Mouse (Mus musculus) midbrain, postnatal 0 days (tissue): ENCODE data around the gene Gm20388. TPM values are rescaled to one million over a fixed set of nuclear protein-coding genes. Genes with fewer than 3 reads are reported as not detected.

Source experiments
- ATAC-seq: fragments of 200-750 bp; cut with Nextera tagmentation; 2 replicates; pipeline ENCODE4 v1.8.0; 2017; ENCODE audit warnings: moderate number of reproducible peaks, mild to moderate bottlenecking, moderate TSS enrichment, moderate library complexity; ENCODE audit not compliant: low FRiP score
- DNase-seq: peaks from one replicate; pipeline ENCODE4 v3.0.0-alpha.2; 2015; ENCODE audit warnings: low spot score
- H3K27ac ChIP-seq: fragments of 300-500 bp; sonication (generic); 2 replicates; pipeline ENCODE4 v1.5.1; 2014; ENCODE audit warnings: low read depth, mild to moderate bottlenecking, low read length, mixed read lengths
- H3K27me3 ChIP-seq: fragments of 300-500 bp; sonication (generic); 2 replicates; pipeline ENCODE4 v1.6.1; 2014; ENCODE audit warnings: low read length, control low read depth, mixed read lengths; ENCODE audit not compliant: insufficient read depth
- H3K36me3 ChIP-seq: fragments of 300-500 bp; sonication (generic); 2 replicates; pipeline ENCODE4 v1.6.1; 2014; ENCODE audit warnings: low read length, control low read depth, mixed read lengths; ENCODE audit not compliant: insufficient read depth
- H3K4me1 ChIP-seq: fragments of 300-500 bp; sonication (generic); 2 replicates; pipeline ENCODE4 v1.6.1; 2014; ENCODE audit warnings: mild to moderate bottlenecking, control low read depth, antibody characterized with exemption, low read length, mixed read lengths; ENCODE audit not compliant: insufficient read depth
- H3K4me2 ChIP-seq: fragments of 300-500 bp; sonication (generic); 2 replicates; pipeline ENCODE4 v1.6.1; 2014; ENCODE audit warnings: low read depth, mild to moderate bottlenecking, low read length, mixed read lengths; ENCODE audit not compliant: poor library complexity, severe bottlenecking
- H3K4me3 ChIP-seq: fragments of 300-500 bp; sonication (generic); 2 replicates; pipeline ENCODE4 v1.5.1; 2014; ENCODE audit warnings: low read depth, mild to moderate bottlenecking, low read length, moderate library complexity
- H3K9ac ChIP-seq: fragments of 300-500 bp; sonication (generic); replicated peaks from 2 replicates; pipeline ENCODE4 v1.6.1; 2014; ENCODE audit warnings: mild to moderate bottlenecking, low read length, moderate library complexity, mixed read lengths; ENCODE audit not compliant: poor library complexity, severe bottlenecking
- H3K9me3 ChIP-seq: fragments of 300-500 bp; sonication (generic); 2 replicates; pipeline ENCODE4 v1.6.1; 2016; ENCODE audit warnings: low read length, control low read depth
- CTCF ChIP-seq: IDR thresholded peaks from 2 replicates; pipeline ENCODE4 v1.5.1; 2016; ENCODE audit warnings: antibody characterized with exemption, mild to moderate bottlenecking
- WGBS: fragments of 180-500 bp; shearing (Covaris S2); extraction: QIAGEN DNeasy Blood & Tissue Kit; methylation state at CpG from one replicate; pipeline ENCODE4 v1.1.7; 2014; 5-methylcytosine and 5-hydroxymethylcytosine counted together
- polyA plus RNA-seq: library from polyadenylated mRNA; unstranded; fragments of >200 nt; fragmentation: Nextera tagmentation; extraction: Ambion mirVana; gene quantifications from 2 replicates; pipeline ENCODE4 v1.2.1, GENCODE M21; 2015
- total RNA-seq: library from RNA; depleted of rRNA; stranded (reverse); fragments of >200 nt; gene quantifications from 2 replicates; pipeline ENCODE4 v1.2.3, GENCODE M21; 2014

Gene Gm20388
- total and polyA plus RNA-seq, 2 experiments from 2014 or later, result 74.2 TPM; not detected in 1

GRCm38 (mm10) chr8:124247581-124247980 is 4336.9 kb downstream of the Gm20388 start:
- Histone ChIP-seq H3K36me3 (no peaks in the 10 kb centered on the region), H3K4me2 (no peak overlapping the region), H3K4me3 (no peak overlapping the region), H3K27ac (no peak overlapping the region), H3K4me1 (no peaks in the 10 kb centered on the region), H3K9ac (no peak overlapping the region), H3K9me3 (no peaks in the 10 kb centered on the region), H3K27me3 (no peaks in the 10 kb centered on the region)
- DNase-seq (no peak), ATAC-seq (no peak)
- no peak for TF ChIP-seq CTCF
- 85% methylated on average over 6 of the region's 6 CpGs for WGBS

- Histone ChIP-seq H3K27me3 (no peaks in the 10 kb centered on the region), H3K9me3 (no peaks in the 10 kb centered on the region), H3K4me2 (no peak overlapping the region), H3K4me3 (no peak overlapping the region), H3K4me1 (no peaks in the 10 kb centered on the region; the same call in 1 of the 2 replicates), H3K27ac (no peak overlapping the region), H3K36me3 (no peaks in the 10 kb centered on the region), H3K9ac (no peak overlapping the region)
- no peak for ATAC-seq
- no peak for DNase-seq
- no peak for TF ChIP-seq CTCF
- WGBS, result 95% methylated on average over 6 of the region's 6 CpGs
These were observed 4338.0 kb downstream of the Gm20388 start for GRCm38 (mm10) chr8:124248688-124249087.

GRCm38 (mm10) chr8:124250255-124250654 is 4339.6 kb downstream of the Gm20388 start:
- Histone ChIP-seq H3K27me3 (no peaks in the 10 kb centered on the region), H3K27ac (no peak overlapping the region), H3K4me1 (no peaks in the 10 kb centered on the region; the same call in 1 of the 2 replicates), H3K9me3 (no peaks in the 10 kb centered on the region), H3K4me2 (no peak overlapping the region), H3K36me3 (no peaks in the 10 kb centered on the region), H3K4me3 (no peak overlapping the region), H3K9ac (no peak overlapping the region)
- WGBS, result 33% methylated on average over 3 of the region's 3 CpGs
- ATAC-seq (no peak), DNase-seq (no peak)
- no peak for TF ChIP-seq CTCF

GRCm38 (mm10) chr8:124250785-124251184 is 4340.1 kb downstream of the Gm20388 start:
- no peak overlapping the region for H3K4me2 ChIP-seq
- no peak overlapping the region for H3K4me3 ChIP-seq
- no peaks in the 10 kb centered on the region for H3K36me3 ChIP-seq
- DNase-seq, result no peak
- no peak for TF ChIP-seq CTCF
- H3K4me1 ChIP-seq, result no peaks in the 10 kb centered on the region; the same call in 1 of the 2 replicates
- H3K9me3 ChIP-seq, result no peaks in the 10 kb centered on the region
- ATAC-seq, result no peak
- H3K27ac ChIP-seq, result no peak overlapping the region
- 48% methylated on average over 4 of the region's 4 CpGs for WGBS
- no peaks in the 10 kb centered on the region; the same call in 1 of the 2 replicates for H3K27me3 ChIP-seq
- no peak overlapping the region for H3K9ac ChIP-seq

GRCm38 (mm10) chr8:124252533-124252950 is 4341.9 kb downstream of the Gm20388 start:
- Histone ChIP-seq H3K27ac (no peak overlapping the region), H3K4me3 (no peak overlapping the region), H3K9ac (no peak overlapping the region), H3K4me2 (no peak overlapping the region), H3K9me3 (no peaks in the 10 kb centered on the region), H3K4me1 (peaks cover 7% of the 10 kb centered on the region), H3K36me3 (no peaks in the 10 kb centered on the region), H3K27me3 (no peaks in the 10 kb centered on the region; the same call in 1 of the 2 replicates)
- ATAC-seq (no peak), DNase-seq (no peak)
- no peak for TF ChIP-seq CTCF
- WGBS, result 87% methylated on average over 5 of the region's 5 CpGs

- ATAC-seq, result no peak
- H3K4me1 ChIP-seq, result peaks cover 7% of the 10 kb centered on the region
These were observed 4343.3 kb downstream of the Gm20388 start for GRCm38 (mm10) chr8:124253939-124254338.

More at GRCm38 (mm10) chr8:124253939-124254338, 4343.3 kb downstream of the Gm20388 start:
- H3K9ac ChIP-seq, result no peak overlapping the region
- H3K27ac ChIP-seq, result no peak overlapping the region
- no peaks in the 10 kb centered on the region for H3K9me3 ChIP-seq
- no peak for DNase-seq
- no peak for TF ChIP-seq CTCF
- WGBS, result 97% methylated on average over 6 of the region's 6 CpGs
- no peak overlapping the region for H3K4me3 ChIP-seq
- H3K4me2 ChIP-seq, result no peak overlapping the region
- H3K36me3 ChIP-seq, result no peaks in the 10 kb centered on the region
- H3K27me3 ChIP-seq, result no peaks in the 10 kb centered on the region; the same call in 1 of the 2 replicates
